Mouse (Mus musculus) spleen, postnatal 14 days (tissue): Measurements from ENCODE around the gene Slc11a2.
"Not testable (repeated sequence)": the region's sequence is repeated elsewhere in the genome, so short reads cannot be mapped to it uniquely, and the experiment has no call there.

Experiments used
- DNase-seq, 2 experiments: peaks; one replicate each; pipeline ENCODE4 v3.0.0; 2021 to 2022; ENCODE audit warnings: low spot score in 2 of 2

Slc11a2 gene

DNA sequence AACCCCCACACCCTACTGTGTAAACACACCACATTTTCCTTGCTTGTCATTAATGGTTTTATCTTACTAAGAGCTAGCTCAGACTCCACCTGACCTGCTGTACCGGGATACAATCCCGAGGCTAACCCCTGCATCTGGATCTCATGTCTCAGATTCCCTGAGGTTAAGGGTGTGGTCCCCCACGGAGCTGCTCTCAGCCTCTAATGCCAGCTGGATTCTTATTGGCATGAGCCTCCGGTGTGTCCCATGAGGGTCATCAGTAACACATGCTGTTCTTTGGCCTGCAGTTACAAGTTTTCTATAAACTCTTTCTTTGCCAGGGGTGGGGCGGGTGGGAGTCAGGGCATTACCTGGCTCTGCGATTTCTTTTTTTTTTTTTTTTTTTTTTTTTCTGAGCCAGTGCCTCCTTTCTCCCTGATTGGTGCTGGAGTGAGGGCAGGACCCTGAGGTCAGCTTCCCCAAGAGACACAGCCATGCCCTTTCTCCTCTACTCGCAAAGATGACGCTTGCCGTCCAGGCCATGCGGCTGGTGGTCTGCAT, 72.1 kb downstream of the Slc11a2 start, which contains the start of the genes Methig1 and Mettl7a2:
TSS of gene Methig1 (plus strand) at position 439 of the 540 bp plus-strand sequence.
TSS of gene Mettl7a2 (plus strand) at position 490 of the 540 bp plus-strand sequence.
- no peak for DNase-seq

DNA sequence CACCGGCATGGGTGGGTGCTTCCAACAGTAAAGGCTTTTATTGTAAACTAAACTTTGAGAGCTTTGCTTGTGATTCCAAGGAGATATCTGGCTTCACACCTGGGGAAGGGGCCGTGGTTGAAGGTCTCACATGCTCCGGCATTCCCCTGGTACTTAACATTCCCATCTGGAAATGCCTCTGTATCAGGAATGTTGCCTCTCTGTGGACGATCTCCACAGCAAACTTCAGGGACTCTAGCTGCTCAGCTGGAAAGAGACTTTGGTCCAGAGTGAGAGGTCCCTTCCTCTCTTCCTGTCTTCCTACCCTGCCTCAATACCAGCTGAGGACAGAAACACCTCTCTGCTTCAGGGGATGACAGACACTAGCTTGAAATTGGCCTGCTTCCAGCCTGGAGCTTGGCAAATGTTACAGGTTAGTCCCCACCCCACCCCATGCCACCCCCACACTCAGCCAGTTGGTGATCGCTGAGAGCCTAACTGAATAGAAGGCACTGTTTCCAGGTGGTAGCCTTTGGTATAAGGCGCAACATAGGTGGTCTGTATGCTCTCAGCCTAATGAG, 73.3 kb downstream of the Slc11a2 start:
- DNase-seq: no peak

DNA sequence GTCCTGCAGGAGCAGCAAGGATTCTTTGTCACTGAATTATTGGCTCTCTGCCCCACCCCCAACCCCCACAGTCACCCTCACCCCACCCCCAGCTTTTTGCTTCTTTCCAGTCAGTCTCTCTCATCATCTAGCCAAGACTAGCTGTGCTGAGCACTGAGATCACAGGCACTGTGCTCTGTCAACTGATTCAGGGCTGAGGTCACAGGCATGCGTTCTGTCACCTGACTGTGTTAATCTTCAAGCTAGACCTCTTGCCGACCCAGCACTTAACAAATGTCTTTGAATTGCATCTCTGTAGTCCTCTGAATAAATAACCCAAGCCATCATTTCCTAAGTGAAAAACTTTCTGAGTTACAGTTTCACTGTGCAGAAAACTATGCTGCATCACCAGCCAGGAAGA, 75.4 kb downstream of the Slc11a2 start:
- DNase-seq: no peak

DNA sequence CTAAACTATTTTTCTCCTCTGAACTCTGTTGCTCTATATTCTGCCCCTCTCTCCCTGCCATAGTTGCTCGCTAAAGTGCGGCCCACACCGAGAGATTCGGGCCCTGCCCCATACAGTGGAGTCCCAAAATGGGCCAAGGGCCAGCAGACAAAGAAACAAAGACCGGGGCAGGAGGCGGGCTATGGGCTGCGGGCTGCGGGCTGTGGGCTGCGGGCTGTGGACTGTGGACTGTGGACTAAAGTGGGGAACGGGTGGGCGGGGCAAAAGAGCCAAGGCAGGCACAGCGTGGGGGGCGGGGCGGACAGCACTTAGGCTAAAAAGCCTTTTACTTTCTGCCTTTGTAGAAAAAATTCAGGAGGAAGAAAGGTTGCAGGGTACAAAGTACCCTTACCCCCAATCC, 78.1 kb downstream of the Slc11a2 start:
- no peak for DNase-seq

DNA sequence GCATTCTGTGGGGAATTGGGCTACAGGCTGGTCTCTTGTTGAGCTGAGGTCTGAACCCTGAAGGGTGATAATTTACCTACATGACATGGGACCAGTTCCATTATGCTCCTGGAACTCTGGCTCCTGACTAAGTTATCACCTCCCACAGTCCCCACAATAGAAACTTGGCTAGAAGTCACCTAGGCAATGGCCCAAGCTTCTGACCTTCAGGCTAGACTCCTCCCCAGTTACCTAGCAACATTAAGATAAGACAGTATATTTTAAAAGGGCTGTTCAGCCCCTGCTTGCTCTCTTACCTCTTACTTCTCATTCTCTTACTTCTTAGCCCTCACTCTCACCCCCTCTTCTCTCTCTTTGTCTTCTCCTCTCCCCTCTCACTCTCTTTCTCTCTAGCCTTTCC, 79.4 kb downstream of the Slc11a2 start:
- DNase-seq: no peak

DNA sequence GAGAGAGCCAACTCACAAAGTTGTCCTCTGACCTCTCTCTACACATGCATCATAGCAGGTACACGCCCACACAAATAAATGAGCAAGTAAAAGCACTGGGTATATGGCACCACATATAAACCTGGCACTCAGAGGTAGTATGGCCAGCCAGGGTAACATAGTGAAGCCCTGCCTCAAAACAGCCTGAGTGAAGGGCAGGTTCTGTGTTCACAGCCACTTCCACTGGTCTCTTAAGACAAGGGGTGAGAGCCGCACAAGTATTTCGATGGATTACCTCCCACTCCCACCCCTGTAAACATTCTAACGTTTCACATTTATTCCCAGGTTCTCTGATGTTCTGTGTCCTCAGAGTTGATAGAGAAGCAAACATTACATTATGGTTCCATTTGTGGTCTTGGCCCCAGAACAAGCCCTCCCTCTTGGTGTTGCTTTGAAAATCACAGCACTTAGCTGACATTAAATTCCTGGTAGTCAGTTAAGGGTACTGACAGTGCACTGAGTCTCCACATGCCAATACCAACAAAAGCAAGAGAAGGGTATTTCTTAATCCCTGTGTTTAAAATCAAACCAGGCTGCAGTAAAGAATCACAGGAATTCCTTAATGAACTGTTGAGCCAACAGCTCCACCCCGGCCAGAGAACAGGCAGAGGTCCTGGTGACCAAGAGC, 83.4 kb downstream of the Slc11a2 start:
- not testable (repeated sequence) for DNase-seq
